Mouse (Mus musculus) G1E-ER4 (cell line): ENCODE measurements around the gene Ctnnbl1. TPM values are rescaled to one million over a fixed set of nuclear protein-coding genes. Genes with fewer than 3 reads are reported as not detected.

Source experiments
- GATA1 ChIP-seq: IDR thresholded peaks from one replicate; pipeline ENCODE4 v1.8.0; 2012; ENCODE audit warnings: low read length, inconsistent platforms
- polyA plus RNA-seq: library from polyadenylated mRNA; stranded (reverse); fragments of >175 nt; gene quantifications from 2 replicates; pipeline ENCODE4 v1.2.3, GENCODE M21; 2012

Gene Ctnnbl1
- polyA plus RNA-seq, 1 experiment, result 8.3 TPM

GRCm38 (mm10) chr2:157913705-157914104, 176.5 kb downstream of the Ctnnbl1 start:
- TF ChIP-seq GATA1, result no peak

- no peak for TF ChIP-seq GATA1
Observed at GRCm38 (mm10) chr2:157914105-157914764, 177.0 kb downstream of the Ctnnbl1 start, which contains the start of gene Vstm2l. Gene Vstm2l, plus strand, starts transcription at chr2:157914653.

- TF ChIP-seq GATA1, result no peak
Observed at GRCm38 (mm10) chr2:157914889-157915517, 177.8 kb downstream of the Ctnnbl1 start.

- TF ChIP-seq GATA1, result no peak
Observed at GRCm38 (mm10) chr2:157918529-157918928, 181.3 kb downstream of the Ctnnbl1 start.

- no peak for TF ChIP-seq GATA1
Observed at GRCm38 (mm10) chr2:157921551-157921950, 184.3 kb downstream of the Ctnnbl1 start.

DNA sequence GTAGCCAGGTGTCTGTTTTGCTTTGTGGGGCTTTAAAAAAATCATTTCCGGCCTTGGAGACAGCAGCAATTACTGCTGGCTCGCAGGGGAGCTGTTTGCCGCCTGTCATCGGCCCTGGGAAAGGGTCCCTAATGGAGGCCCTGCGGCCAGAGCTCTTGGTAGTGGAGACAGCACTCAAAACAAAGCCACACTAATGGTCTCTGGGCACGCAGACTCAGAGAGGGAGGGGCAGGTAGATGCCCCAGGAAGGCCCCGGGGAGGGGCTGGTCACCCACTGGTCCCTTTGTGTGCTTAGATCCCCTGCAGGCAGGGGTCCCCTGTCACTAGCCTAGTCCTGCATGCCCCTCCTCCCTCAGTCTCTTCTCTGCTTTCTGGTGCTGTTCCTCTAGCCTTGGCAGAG, 186.2 kb downstream of the Ctnnbl1 start:
- no peak for TF ChIP-seq GATA1

DNA sequence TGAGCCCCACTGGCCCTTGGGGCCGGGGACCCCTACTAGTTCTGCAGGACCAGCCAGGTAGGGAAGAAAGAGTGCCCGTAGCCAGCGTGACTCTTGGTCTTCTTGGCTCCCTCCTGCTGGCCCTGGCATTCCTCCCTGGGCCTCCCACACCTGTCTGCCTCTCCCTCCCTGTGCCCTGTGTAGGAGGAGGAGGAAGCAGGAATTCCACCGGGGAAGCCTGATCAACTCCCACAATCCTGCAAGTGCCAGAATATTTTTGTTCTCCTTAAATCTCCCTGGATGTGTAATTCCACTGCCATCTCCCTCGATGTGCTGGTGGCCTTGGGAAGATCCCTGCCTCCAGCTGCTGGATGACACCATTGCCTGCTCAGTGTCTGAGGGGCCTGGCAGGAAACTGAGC, 187.3 kb downstream of the Ctnnbl1 start:
- no peak for TF ChIP-seq GATA1

DNA sequence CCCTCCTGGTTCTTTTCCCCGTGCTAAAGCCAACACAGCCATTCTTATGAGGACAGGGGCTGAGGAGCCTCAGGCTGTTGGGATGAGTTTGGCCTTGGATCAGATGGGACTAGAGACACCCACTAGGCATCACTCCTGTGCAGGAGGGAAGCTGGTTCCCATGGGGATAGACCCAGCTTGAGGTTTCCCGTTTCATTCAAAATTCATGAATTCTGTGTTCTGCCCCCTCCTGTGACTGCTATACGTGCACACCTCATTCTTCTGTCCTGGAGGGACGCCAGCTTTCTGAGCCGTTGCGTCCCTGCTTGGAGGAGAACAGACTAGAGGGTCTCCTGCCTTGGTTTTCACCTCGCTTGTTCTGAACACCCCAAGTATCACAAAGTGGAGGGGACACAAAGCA, 189.3 kb downstream of the Ctnnbl1 start:
- TF ChIP-seq GATA1, result no peak

DNA sequence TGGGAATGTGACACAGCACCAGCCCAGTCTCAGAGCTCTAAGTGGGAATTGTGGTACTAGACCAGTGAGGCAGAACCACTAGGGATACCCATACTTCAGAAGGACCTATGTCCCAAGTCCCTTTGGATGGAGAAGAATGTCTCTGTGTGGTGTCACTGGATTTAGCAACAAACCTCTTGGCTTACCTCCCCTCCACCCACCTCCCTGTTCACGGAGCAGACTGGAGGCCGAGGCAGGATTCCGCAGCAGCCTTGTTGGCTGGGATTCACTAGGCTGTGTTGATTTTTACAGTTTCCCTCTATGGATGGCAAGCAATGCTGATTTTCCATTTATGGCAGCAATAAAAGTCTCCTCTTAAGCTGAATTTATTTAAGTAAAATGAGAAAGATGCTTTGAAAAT, 189.7 kb downstream of the Ctnnbl1 start:
- no peak for TF ChIP-seq GATA1

DNA sequence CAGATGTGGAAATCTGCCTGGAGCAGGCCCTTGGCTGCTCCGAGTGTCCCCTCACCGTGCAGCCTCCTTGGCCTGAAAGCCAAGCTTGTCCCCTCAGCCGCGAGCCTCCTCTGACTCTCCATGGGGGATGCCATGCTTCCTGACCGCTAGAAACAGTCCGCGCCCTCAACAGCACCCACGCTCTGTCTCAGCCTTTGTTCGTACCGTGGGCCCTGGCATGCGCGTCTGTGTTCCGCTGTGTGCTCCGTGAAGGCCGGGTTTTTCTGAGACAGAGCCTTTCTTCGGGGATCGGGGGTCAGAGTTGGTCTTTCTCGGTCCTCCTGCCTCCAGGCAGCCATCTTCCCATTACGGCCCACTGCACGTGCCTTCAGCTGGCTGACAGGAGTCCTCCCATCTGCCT, 190.2 kb downstream of the Ctnnbl1 start:
- no peak for TF ChIP-seq GATA1

- TF ChIP-seq GATA1, result no peak
Observed at GRCm38 (mm10) chr2:157927815-157928214, 190.6 kb downstream of the Ctnnbl1 start.

- no peak for TF ChIP-seq GATA1
Observed at GRCm38 (mm10) chr2:157932655-157933054, 195.5 kb downstream of the Ctnnbl1 start.

DNA sequence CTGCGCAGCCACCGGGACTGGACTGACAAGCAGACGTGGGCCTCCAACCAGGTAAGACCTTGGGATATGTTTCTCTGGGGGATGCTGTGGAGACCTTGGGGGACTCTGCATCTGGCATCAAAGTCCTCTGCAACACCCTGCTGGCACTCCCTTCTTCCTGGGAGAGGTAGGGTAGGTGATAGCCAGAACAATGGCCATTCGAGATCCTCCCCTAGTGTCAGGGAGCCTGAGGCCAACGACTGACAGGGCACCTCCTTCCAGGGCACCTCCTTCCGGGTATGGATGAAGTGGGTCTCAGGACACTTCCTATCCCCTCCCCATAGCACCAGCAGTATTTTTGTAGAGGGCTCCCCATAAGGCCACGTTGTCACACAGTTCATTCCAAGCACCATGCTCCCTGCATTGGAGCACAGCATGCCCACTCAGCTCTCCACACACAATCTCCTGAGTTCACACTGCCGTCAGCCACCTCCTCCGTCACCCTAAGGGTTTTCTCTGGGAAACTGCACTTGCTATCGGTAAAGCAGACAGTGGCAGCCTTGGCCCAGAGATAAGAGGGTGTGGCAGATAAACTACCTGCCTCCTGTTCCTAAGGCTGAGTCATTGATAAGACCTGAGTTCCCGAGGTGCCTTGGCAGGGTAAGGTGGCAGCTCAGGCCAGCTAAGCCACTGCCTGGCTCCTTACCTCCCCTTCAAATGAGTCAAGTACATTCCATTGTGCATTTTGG, 198.4 kb downstream of the Ctnnbl1 start:
- peak; percentile 6 for TF ChIP-seq GATA1

DNA sequence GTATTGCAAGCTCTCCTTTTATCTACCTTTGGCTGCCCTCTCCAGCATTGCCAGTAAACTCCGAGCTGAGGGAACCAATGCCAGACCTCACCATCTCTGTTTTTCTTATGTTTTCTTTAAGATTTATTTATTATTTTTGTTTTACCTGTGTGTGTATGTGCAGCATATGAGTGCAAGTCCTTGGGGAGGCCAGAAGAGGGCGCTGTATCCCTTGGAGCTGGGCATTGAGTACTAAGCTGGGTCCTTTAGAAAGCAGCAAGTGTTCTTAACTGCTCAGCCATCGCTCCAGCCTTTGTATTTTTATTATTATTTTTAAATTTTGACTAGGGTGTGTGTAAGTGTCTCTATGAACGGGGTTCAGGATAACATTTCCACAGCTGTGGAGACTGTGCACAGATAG, 199.5 kb downstream of the Ctnnbl1 start:
- TF ChIP-seq GATA1, result no peak

DNA sequence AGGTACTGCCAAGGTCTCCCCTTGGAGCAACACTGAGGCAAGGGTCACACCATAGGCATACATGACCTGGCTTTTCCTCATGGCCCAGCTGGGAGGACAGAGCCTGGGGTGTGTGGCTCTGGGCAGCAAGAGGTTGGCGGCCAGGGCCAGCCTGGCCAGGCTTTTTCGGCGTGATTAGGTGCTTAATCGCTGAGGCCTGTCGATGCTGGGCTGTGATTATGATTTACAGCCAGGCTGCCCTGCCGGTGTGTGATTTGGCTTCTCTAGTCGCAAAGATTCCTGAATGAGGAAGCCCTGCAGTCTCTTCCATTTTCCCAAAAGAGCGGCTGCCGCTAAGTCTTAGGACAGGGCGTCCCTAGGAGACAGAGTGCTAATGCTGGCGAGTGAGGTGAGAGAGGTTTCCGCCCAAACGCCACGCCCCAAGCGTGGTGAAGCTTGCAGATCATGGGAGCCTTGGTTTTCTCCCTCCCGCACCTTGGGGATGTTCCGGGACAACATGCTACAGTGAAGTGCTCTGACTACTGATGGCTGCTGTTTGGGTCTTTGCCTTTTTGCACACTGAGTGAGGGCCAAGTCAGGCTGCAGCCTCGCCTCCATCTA, 203.5 kb downstream of the Ctnnbl1 start:
- TF ChIP-seq GATA1, result no peak

Other genes starting within 250 kb of the Ctnnbl1 start
- not detected in 2 replicates for gene Nnat, start 177.3 kb upstream of the Ctnnbl1 start, polyA plus RNA-seq
- gene Blcap, start 166.1 kb upstream of the Ctnnbl1 start, polyA plus RNA-seq, result 18.6 and 19.9 TPM in 2 replicates
- gene Vstm2l, start 177.3 kb downstream of the Ctnnbl1 start, polyA plus RNA-seq, result not detected in 2 replicates